Mouse (Mus musculus): ENCODE results near the gene Hist1h2bn. TPM values are rescaled to one million over a fixed set of nuclear protein-coding genes. Genes with fewer than 3 reads are reported as not detected.

Gene Hist1h2bn
- polyA plus RNA-seq (2014; fragmentation: Illumina TruSeq; extraction: RNeasy Lipid Tissue Mini Kit (QIAGEN cat#74804); ENCODE audit: low read depth, low replicate concordance): not detected

DNA sequence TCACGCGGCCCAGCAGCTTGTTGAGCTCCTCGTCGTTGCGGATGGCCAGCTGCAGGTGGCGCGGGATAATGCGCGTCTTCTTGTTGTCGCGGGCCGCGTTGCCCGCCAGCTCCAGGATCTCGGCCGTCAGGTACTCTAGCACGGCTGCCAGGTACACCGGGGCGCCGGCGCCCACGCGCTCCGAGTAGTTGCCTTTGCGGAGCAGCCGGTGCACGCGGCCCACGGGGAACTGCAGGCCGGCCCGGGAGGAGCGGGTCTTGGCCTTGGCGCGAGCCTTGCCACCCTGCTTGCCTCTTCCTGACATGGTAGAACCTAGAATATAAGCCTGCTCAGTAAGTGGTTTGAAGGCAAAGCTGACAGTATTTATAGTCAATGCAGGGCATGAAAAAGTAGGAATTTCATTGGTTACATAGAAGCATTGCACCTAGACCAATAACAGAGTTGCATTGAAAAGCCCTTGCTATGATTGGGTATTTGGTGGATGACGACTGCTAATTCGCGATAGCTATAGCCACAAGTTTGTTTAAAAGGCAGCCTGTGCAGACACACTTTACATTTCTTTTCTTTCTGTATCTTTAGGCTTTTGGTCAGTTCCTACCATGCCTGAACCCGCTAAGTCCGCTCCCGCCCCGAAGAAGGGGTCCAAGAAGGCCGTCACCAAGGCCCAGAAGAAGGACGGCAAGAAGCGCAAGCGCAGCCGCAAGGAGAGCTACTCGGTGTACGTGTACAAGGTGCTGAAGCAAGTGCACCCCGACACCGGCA is at the start of gene Hist1h2bn, which contains the start of gene Hist1h2ak:
Gene Hist1h2bn, plus strand, starts transcription at position 600 of the 762 bp plus-strand sequence.
Gene Hist1h2ak, minus strand, starts transcription at position 304 of the 762 bp plus-strand sequence.

GRCm38 (mm10) chr13:21715864-21716539 is 37.9 kb upstream of the Hist1h2bn start, which contains the start of the genes Hist1h2bl and Hist1h2ai:
Gene Hist1h2bl, minus strand, starts transcription at chr13:21716143.
Gene Hist1h2ai, plus strand, starts transcription at chr13:21716422.

DNA sequence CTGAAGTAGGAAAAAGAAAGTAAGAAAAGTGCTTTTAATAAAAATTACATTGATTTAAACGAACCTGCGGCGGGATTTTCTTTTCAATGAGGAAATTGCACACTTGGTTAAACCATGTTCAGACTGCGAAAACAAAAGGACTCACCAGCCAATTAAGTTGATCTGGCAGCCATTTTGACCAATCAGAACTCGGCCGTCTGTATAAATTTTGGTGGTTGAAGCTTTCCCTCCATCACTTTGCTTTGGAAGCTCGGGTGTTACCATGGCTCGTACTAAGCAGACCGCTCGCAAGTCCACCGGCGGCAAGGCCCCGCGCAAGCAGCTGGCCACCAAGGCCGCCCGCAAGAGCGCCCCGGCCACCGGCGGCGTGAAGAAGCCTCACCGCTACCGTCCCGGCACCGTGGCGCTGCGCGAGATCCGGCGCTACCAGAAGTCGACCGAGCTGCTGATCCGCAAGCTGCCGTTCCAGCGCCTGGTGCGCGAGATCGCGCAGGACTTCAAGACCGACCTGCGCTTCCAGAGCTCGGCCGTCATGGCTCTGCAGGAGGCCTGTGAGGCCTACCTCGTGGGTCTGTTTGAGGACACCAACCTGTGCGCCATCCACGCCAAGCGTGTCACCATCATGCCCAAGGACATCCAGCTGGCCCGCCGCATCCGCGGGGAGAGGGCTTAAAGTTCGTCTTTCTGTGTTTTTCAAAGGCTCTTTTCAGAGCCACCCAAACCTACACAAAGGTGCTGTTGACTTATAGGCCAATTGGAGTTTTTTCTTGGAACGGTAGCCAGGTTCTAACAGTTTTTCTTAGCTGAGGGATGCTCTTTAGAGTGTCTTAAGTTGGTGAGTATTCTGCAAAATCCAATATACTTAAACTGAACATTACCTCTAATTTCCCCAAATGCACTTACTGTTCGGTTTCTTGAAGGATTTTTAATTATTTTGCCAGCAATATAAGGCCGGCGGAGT is 36.2 kb upstream of the Hist1h2bn start, which contains the start of gene Hist1h3h:
Gene Hist1h3h, plus strand, starts transcription at position 263 of the 961 bp plus-strand sequence.

GRCm38 (mm10) chr13:21721757-21722372 is 32.1 kb upstream of the Hist1h2bn start, which contains the start of gene Hist1h2bm:
Gene Hist1h2bm, plus strand, starts transcription at chr13:21722044.

DNA sequence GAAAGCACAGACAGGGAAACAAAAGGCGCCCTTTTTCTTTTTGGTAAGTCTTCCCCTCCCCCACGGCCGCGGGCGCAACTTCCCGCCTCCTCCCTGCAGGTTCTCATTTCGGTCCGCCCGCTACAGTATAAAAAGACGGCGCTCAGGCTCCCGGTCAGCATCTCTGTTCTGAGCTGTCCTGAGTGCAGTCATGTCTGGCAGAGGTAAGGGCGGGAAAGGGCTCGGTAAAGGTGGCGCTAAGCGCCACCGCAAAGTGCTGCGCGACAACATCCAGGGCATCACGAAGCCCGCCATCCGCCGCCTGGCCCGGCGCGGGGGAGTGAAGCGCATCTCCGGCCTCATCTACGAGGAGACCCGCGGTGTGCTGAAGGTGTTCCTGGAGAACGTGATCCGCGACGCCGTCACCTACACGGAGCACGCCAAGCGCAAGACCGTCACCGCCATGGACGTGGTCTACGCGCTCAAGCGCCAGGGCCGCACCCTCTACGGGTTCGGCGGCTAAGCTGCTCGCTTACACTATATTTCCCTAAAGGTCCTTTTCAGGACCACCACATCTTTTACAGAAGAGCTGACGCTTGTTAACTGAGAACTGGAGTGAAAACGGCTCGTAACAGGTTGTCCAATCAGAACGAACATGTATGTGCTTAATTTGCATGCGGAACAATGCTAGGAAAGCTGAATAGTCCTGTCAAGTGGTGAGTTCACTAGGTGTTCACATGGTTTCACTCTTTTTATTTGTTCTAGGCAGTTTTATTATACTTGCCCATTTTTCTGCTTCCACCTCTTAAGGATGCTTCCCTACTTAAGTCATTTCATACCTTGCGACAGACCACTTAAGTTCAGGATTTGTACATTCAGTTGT is 18.8 kb upstream of the Hist1h2bn start, which contains the start of gene Hist1h4j:
Gene Hist1h4j, plus strand, starts transcription at position 159 of the 862 bp plus-strand sequence.

DNA sequence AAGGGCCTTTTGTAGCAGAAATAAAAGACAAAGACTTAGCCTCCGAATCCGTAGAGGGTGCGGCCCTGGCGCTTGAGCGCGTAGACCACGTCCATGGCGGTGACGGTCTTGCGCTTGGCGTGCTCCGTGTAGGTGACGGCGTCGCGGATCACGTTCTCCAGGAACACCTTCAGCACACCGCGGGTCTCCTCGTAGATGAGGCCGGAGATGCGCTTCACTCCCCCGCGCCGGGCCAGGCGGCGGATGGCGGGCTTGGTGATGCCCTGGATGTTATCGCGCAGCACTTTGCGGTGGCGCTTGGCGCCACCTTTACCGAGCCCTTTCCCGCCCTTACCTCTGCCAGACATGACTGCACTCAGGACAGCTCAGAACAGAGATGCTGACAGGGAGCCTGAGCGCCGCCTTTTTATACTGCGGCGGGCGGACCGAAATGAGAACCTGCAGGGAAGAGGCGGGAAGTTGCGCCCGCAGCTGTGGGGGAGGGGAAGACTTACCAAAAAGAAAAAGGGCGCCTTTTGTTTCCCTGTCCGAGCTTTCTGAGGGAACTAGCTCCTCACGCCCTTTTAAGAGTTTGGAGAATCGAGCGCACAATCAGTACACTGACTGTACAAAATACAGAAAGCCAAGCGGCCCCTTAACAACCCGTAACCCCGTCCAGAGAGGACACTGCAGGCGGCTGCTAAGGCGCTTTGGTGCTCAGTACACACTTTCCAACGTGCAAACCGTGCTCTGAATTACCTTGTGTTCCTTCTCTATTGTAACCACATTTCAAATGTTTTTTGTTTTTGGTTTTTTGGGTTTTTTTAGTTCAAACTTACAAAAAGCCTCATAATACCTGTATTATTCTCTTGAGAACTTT is 3.5 kb upstream of the Hist1h2bn start, which contains the start of gene Hist1h4k:
Gene Hist1h4k, minus strand, starts transcription at position 347 of the 859 bp plus-strand sequence.

DNA sequence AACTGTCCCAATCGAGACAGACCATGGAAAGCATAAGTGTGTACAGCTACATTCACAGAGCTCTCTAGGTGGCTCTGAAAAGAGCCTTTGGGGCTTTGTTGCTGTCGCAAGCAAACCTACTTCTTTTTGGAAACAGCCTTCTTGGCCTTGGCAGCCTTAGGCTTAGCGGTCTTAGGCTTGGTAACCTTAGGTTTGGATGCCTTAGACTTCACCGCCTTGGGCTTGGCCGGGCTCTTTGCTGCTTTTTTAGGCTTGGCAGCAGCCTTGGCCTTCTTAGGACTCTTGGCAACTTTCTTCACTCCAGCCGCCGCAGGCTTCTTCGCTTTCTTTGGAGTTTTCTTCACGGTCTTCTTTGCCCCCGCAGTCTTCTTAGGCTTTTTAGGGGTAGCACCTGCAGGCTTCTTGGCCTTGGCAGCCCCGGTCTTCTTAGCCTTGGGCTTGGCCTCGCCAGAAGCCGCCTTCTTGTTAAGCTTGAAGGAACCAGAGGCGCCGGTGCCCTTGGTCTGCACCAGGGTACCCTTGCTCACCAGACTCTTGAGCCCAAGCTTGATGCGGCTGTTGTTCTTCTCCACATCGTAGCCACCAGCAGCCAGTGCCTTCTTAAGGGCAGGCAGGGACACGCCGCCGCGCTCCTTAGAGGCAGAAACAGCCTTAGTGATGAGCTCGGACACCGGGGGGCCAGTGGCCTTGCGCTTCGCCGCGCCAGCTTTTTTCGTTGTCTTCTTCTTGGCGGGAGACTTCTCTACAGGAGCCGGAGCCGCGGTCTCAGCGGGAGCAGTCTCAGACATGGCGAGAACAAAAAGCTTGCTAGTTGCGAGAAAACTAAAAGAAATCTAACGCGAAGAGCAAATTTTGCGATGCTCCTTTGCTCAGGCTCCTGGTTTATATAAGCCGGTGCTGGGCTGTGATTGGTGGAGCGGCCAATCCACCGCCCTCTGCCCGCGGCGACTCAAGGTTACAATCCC is 26.1 kb downstream of the Hist1h2bn start, which contains the start of gene Hist1h1b:
Gene Hist1h1b, minus strand, starts transcription at position 859 of the 965 bp plus-strand sequence.

DNA sequence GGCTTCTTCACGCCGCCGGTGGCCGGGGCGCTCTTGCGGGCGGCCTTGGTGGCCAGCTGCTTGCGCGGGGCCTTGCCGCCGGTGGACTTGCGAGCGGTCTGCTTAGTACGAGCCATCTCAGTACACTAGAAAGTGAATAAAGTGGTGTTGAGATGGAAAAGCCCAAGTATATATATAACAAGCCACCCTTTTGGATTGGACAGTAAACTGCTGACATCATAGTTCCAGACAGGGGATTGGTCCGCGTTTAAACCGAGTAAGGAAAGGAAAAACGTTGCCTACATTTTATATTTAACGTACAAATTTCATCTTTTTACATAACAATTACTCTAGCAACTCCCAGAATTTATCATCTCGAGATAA is 29.3 kb downstream of the Hist1h2bn start, which contains the start of gene Hist1h3i:
Gene Hist1h3i, minus strand, starts transcription at position 116 of the 363 bp plus-strand sequence.

DNA sequence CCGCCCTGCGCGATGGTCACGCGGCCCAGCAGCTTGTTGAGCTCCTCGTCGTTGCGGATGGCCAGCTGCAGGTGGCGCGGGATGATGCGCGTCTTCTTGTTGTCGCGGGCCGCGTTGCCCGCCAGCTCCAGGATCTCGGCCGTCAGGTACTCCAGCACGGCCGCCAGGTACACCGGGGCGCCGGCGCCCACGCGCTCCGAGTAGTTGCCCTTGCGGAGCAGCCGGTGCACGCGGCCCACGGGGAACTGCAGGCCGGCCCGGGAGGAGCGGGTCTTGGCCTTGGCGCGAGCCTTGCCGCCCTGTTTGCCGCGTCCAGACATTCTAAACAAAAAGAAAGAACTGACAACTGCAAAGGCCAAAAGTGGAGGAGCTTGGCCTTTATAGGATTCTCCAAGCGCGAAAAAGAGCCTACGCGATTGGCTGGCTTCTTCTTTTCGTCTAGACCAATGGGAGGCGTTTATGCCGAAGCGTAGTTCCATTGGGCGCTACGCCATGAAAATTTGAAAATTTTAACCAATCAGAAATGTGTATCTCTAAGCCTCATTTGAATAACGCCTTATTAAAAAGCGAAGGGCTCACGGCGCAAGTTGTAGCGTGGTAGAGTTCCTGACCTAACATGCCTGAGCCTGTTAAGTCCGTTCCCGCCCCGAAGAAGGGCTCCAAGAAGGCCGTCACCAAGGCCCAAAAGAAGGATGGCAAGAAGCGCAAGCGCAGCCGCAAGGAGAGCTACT is 33.1 kb downstream of the Hist1h2bn start, which contains the start of the genes Hist1h2an and Hist1h2bp:
Gene Hist1h2an, minus strand, starts transcription at position 320 of the 731 bp plus-strand sequence.
Gene Hist1h2bp, plus strand, starts transcription at position 563 of the 731 bp plus-strand sequence.

Other genes starting within 250 kb of the Hist1h2bn start
- gene Zkscan8, start 223.0 kb upstream of the Hist1h2bn start, polyA plus RNA-seq (2014; fragmentation: Illumina TruSeq; extraction: RNeasy Lipid Tissue Mini Kit (QIAGEN cat#74804); ENCODE audit: low read depth, low replicate concordance): 26.7 TPM
- not detected for gene Olfr1366, start 211.3 kb upstream of the Hist1h2bn start, polyA plus RNA-seq (2014; fragmentation: Illumina TruSeq; extraction: RNeasy Lipid Tissue Mini Kit (QIAGEN cat#74804); ENCODE audit: low read depth, low replicate concordance)
- gene Olfr1535, start 194.2 kb upstream of the Hist1h2bn start, polyA plus RNA-seq (2014; fragmentation: Illumina TruSeq; extraction: RNeasy Lipid Tissue Mini Kit (QIAGEN cat#74804); ENCODE audit: low read depth, low replicate concordance): not detected
- gene Olfr1364, start 172.4 kb upstream of the Hist1h2bn start, polyA plus RNA-seq (2014; fragmentation: Illumina TruSeq; extraction: RNeasy Lipid Tissue Mini Kit (QIAGEN cat#74804); ENCODE audit: low read depth, low replicate concordance): not detected
- not detected for gene Olfr1362, start 140.1 kb upstream of the Hist1h2bn start, polyA plus RNA-seq (2014; fragmentation: Illumina TruSeq; extraction: RNeasy Lipid Tissue Mini Kit (QIAGEN cat#74804); ENCODE audit: low read depth, low replicate concordance)
- not detected for gene Olfr11, start 111.6 kb upstream of the Hist1h2bn start, polyA plus RNA-seq (2014; fragmentation: Illumina TruSeq; extraction: RNeasy Lipid Tissue Mini Kit (QIAGEN cat#74804); ENCODE audit: low read depth, low replicate concordance)
- not detected for gene Olfr1361, start 90.7 kb upstream of the Hist1h2bn start, polyA plus RNA-seq (2014; fragmentation: Illumina TruSeq; extraction: RNeasy Lipid Tissue Mini Kit (QIAGEN cat#74804); ENCODE audit: low read depth, low replicate concordance)
- not detected for gene Olfr1360, start 76.7 kb upstream of the Hist1h2bn start, polyA plus RNA-seq (2014; fragmentation: Illumina TruSeq; extraction: RNeasy Lipid Tissue Mini Kit (QIAGEN cat#74804); ENCODE audit: low read depth, low replicate concordance)
- gene Olfr1359, start 56.0 kb upstream of the Hist1h2bn start, polyA plus RNA-seq (2014; fragmentation: Illumina TruSeq; extraction: RNeasy Lipid Tissue Mini Kit (QIAGEN cat#74804); ENCODE audit: low read depth, low replicate concordance): not detected
- not detected for gene Hist1h2bl, start 38.0 kb upstream of the Hist1h2bn start, polyA plus RNA-seq (2014; fragmentation: Illumina TruSeq; extraction: RNeasy Lipid Tissue Mini Kit (QIAGEN cat#74804); ENCODE audit: low read depth, low replicate concordance)
- not detected for gene Hist1h2ai, start 37.7 kb upstream of the Hist1h2bn start, polyA plus RNA-seq (2014; fragmentation: Illumina TruSeq; extraction: RNeasy Lipid Tissue Mini Kit (QIAGEN cat#74804); ENCODE audit: low read depth, low replicate concordance)
- not detected for gene Hist1h3h, start 36.5 kb upstream of the Hist1h2bn start, polyA plus RNA-seq (2014; fragmentation: Illumina TruSeq; extraction: RNeasy Lipid Tissue Mini Kit (QIAGEN cat#74804); ENCODE audit: low read depth, low replicate concordance)
- gene Hist1h2bm, start 32.1 kb upstream of the Hist1h2bn start, polyA plus RNA-seq (2014; fragmentation: Illumina TruSeq; extraction: RNeasy Lipid Tissue Mini Kit (QIAGEN cat#74804); ENCODE audit: low read depth, low replicate concordance): not detected
- gene Hist1h4j, start 19.1 kb upstream of the Hist1h2bn start, polyA plus RNA-seq (2014; fragmentation: Illumina TruSeq; extraction: RNeasy Lipid Tissue Mini Kit (QIAGEN cat#74804); ENCODE audit: low read depth, low replicate concordance): 2.0 TPM
- not detected for gene Hist1h4k, start 3.6 kb upstream of the Hist1h2bn start, polyA plus RNA-seq (2014; fragmentation: Illumina TruSeq; extraction: RNeasy Lipid Tissue Mini Kit (QIAGEN cat#74804); ENCODE audit: low read depth, low replicate concordance)
- not detected for gene Hist1h2ak, start 296 bp upstream of the Hist1h2bn start, polyA plus RNA-seq (2014; fragmentation: Illumina TruSeq; extraction: RNeasy Lipid Tissue Mini Kit (QIAGEN cat#74804); ENCODE audit: low read depth, low replicate concordance)
- gene Hist1h1b, start 26.5 kb downstream of the Hist1h2bn start, polyA plus RNA-seq (2014; fragmentation: Illumina TruSeq; extraction: RNeasy Lipid Tissue Mini Kit (QIAGEN cat#74804); ENCODE audit: low read depth, low replicate concordance): not detected
- gene Hist1h3i, start 29.2 kb downstream of the Hist1h2bn start, polyA plus RNA-seq (2014; fragmentation: Illumina TruSeq; extraction: RNeasy Lipid Tissue Mini Kit (QIAGEN cat#74804); ENCODE audit: low read depth, low replicate concordance): not detected
- not detected for gene Hist1h2an, start 33.1 kb downstream of the Hist1h2bn start, polyA plus RNA-seq (2014; fragmentation: Illumina TruSeq; extraction: RNeasy Lipid Tissue Mini Kit (QIAGEN cat#74804); ENCODE audit: low read depth, low replicate concordance)
- not detected for gene Hist1h2bp, start 33.3 kb downstream of the Hist1h2bn start, polyA plus RNA-seq (2014; fragmentation: Illumina TruSeq; extraction: RNeasy Lipid Tissue Mini Kit (QIAGEN cat#74804); ENCODE audit: low read depth, low replicate concordance)
- not detected for gene Hist1h2bq, start 56.1 kb downstream of the Hist1h2bn start, polyA plus RNA-seq (2014; fragmentation: Illumina TruSeq; extraction: RNeasy Lipid Tissue Mini Kit (QIAGEN cat#74804); ENCODE audit: low read depth, low replicate concordance)
- not detected for gene Hist1h2ao, start 56.3 kb downstream of the Hist1h2bn start, polyA plus RNA-seq (2014; fragmentation: Illumina TruSeq; extraction: RNeasy Lipid Tissue Mini Kit (QIAGEN cat#74804); ENCODE audit: low read depth, low replicate concordance)
- gene Hist1h4m, start 57.6 kb downstream of the Hist1h2bn start, polyA plus RNA-seq (2014; fragmentation: Illumina TruSeq; extraction: RNeasy Lipid Tissue Mini Kit (QIAGEN cat#74804); ENCODE audit: low read depth, low replicate concordance): not detected
- not detected for gene Hist1h4n, start 78.1 kb downstream of the Hist1h2bn start, polyA plus RNA-seq (2014; fragmentation: Illumina TruSeq; extraction: RNeasy Lipid Tissue Mini Kit (QIAGEN cat#74804); ENCODE audit: low read depth, low replicate concordance)
- gene Hist1h2ap, start 79.4 kb downstream of the Hist1h2bn start, polyA plus RNA-seq (2014; fragmentation: Illumina TruSeq; extraction: RNeasy Lipid Tissue Mini Kit (QIAGEN cat#74804); ENCODE audit: low read depth, low replicate concordance): not detected
- gene Hist1h2br, start 79.6 kb downstream of the Hist1h2bn start, polyA plus RNA-seq (2014; fragmentation: Illumina TruSeq; extraction: RNeasy Lipid Tissue Mini Kit (QIAGEN cat#74804); ENCODE audit: low read depth, low replicate concordance): 0.57 TPM
- gene Zfp184, start 191.0 kb downstream of the Hist1h2bn start, polyA plus RNA-seq (2014; fragmentation: Illumina TruSeq; extraction: RNeasy Lipid Tissue Mini Kit (QIAGEN cat#74804); ENCODE audit: low read depth, low replicate concordance): 2.7 TPM
- not detected for gene Pom121l2, start 227.1 kb downstream of the Hist1h2bn start, polyA plus RNA-seq (2014; fragmentation: Illumina TruSeq; extraction: RNeasy Lipid Tissue Mini Kit (QIAGEN cat#74804); ENCODE audit: low read depth, low replicate concordance)